Mouse (Mus musculus): ENCODE measurements around the gene Rp2. TPM values are rescaled to one million over a fixed set of nuclear protein-coding genes. Genes with fewer than 3 reads are reported as not detected.
"Not testable (repeated sequence)": the region's sequence is repeated elsewhere in the genome, so short reads cannot be mapped to it uniquely, and the experiment has no call there.

The Rp2 gene
- total RNA-seq (2021), result 10 to 100 TPM; 14.8 to 16.6 TPM

DNA sequence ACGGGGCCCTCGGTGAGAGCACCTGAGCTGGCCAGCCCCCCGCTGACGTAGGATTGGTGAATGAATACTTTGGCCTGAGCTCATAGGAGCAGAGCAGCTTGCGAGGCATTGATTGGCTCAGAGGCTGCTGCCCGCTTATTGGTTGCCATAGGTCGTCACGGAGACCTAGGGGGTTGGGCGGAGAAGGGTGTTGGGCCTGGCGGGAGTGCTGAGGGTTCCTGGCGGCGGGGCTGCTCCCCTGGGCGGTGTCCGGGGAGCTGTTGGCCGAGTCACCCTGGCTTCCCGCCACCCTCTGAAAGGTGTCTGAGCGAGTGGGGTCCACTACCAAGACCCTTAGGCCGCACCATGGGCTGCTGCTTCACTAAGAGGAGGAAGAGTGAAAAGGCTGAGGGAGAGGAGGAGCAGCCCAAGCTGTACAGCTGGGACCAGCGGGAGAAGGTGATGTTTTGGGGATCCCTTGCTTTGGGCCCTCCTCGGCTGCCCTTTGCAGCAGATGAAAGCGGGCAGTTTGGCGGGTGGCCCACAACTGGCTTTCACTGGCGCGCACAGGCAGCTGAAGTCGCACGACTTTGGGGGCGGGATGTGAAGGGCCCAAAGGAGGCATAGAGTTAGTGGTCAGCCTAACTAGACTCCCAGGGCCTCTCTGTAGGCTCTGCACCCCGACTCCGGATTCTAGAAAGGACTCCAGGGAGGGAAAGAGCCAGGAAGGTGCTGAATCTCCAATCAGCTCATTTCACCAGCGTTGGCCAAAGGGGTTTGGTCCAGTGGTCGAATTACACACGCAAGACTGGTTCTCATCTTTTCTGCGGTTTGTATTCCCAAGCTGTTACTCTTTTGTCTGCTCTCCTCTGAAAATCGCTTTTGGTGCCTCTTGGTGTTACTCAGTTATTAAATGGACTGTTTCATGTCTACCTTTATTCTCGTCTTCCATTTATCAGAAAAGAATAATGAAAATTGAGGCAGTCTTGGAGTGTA, at the start of gene Rp2:
Gene Rp2 (plus strand): TSS at position 91 of the 975 bp plus-strand sequence.
- intact Hi-C loops (cut with DNase I), result loop anchor here (10.0 kb wide), 1 partner anchor 60 kb away; the partner anchor contains the start of gene Jade3
- peak; percentile 71 to 73 for DNase-seq (ENCODE audit: low spot score in 2 of 2)

DNA sequence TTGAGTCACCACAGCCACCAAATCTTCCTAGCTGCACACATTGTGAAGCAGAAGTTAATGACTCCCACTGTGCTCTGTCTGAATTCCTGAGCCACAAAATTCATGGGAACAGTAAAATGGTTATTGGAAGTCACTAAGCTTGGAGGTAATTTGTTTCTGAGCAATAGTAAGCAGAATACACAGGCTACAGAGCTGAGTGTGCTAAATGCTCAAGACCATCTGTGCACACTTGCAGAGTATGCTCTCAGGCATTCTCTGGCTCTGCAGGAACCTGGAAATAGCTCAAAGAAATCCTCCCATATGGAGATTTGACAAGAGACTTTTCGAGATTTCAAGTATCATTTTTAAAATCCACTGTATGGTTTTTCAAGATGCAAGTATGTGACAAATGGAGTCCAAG, 31.5 kb upstream of the Rp2 start:
- peak in 1 of 2 experiments; percentile 6 for DNase-seq (ENCODE audit: low spot score in 2 of 2)
- intact Hi-C loops (cut with DNase I), result no loop called here

DNA sequence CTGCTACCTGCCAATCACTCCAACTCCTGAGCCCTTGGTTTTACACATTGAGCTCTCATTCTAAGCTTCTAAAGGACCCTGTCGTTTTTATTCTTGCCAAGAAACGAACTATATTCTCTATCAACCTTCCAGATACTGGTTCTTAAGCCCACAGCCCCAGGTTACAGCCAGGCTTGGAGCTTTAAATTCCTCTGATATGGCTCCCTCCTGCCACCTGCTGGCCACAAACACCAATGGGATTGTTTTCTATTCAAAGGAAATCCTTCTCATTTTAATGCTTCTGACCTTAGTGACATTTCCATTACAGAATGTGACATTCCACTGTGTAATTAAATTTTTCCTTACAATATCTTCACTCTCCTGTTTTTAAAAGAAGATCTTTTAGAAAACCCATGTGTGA, 28.6 kb upstream of the Rp2 start:
- peak in 1 of 2 experiments; percentile 18 for DNase-seq (ENCODE audit: low spot score in 2 of 2)
- intact Hi-C loops (cut with DNase I), result loop anchor here (5.0 kb wide), 2 partner anchors 173 to 313 kb away; no protein-coding TSS in a partner anchor

DNA sequence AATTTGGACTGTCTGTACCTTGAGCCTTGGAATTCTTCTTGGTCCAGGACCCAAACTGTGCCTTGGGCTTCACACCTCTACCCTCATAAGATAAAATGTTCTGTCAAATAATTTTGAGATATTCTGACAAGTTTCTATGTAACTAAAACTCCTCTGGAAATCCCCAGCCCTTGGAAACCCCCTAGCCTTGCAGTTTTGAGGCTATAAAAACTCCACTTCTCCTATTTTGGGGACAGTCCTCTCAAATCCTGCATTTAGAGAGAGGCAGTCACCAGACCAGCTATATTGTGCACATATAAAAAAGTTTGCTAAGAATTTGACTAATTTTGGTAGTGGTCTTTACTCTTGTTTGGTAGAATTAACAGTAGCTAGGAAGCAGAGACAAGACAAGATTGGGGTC, 19.3 kb upstream of the Rp2 start:
- DNase-seq (ENCODE audit: low spot score in 2 of 2), result no peak
- intact Hi-C loops (cut with DNase I), result no loop called here

DNA sequence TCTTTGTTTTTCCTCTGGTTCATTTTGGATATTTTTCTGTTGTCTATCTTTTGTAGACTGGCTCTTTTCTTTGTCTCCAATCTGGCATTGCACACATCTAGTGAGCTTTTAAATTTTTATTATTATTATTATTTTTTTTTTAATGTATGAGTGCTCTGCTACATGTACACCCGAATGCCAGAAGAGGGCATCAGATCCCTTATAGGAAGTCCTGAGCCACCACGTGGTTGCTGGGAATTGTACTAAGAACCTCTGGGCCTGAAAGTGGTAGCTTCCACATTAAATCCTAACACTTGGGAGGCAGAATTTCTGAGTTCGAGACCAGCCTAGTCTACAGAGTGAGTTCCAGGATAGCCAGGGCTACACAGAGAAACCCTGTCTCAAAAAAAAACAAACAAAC, 17.9 kb upstream of the Rp2 start:
- DNase-seq (ENCODE audit: low spot score in 2 of 2), result no peak
- intact Hi-C loops (cut with DNase I), result no loop called here

DNA sequence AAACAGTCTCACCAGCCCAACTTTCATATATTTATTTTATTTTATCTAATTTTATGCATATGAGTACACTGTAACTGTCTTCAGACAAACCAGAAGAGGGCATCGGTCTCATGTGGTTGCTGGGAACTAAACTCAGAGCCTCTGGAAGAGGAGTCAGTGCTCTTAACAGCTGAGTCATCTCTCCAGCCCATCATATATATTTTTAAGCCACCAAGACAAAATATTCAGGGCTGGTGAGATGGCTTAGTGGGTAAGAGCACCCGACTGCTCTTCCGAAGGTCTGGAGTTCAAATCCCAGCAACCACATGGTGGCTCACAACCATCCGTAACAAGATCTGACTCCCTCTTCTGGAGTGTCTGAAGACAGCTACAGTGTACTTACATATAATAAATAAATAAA, 14.0 kb upstream of the Rp2 start:
- intact Hi-C loops (cut with DNase I); DNase-seq (ENCODE audit: low spot score in 2 of 2): not testable (repeated sequence)

DNA sequence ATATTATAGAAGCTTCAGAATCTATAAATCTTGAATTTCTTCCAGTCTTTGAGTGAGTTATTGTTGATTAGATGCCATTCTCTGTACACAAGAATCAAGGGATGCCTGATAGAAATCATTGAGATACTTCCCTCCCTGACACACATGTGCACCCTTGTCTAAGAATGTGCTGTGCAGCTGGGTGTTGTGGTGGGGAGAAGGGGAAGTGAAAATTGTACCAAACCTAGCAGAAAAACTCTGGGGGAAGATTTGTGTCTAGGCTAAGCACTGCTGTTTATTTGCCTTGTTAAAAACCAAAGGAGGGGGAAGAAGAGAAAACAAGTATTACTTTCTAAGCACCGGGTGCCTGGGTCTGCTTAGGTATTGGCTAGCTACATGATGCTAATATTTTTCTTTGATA, 9.0 kb upstream of the Rp2 start:
- DNase-seq (ENCODE audit: low spot score in 2 of 2), result no peak

DNA sequence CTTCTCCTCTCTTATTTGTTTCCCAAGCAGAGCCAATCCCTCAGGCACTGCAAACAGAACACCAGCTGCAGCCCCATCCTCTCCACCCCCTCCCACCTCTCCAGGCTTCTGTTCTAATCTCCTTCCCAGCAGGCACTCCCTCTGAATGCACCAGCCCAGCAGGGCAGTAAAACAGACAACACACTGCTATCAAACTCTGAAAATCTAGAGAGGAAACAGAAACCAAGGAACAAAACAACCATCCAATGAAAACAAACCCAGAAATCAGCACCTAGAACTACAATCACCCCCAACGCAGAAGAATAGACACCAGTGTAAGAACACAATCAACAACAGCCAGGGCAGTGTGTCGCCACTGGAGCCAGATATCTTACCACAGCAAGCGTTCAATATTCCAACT, 8.0 kb upstream of the Rp2 start:
- DNase-seq (ENCODE audit: low spot score in 2 of 2), result no peak
- intact Hi-C loops (cut with DNase I), result no loop called here

More for the DNA sequence above, 9.0 kb upstream of the Rp2 start:
- intact Hi-C loops (cut with DNase I), result no loop called here

DNA sequence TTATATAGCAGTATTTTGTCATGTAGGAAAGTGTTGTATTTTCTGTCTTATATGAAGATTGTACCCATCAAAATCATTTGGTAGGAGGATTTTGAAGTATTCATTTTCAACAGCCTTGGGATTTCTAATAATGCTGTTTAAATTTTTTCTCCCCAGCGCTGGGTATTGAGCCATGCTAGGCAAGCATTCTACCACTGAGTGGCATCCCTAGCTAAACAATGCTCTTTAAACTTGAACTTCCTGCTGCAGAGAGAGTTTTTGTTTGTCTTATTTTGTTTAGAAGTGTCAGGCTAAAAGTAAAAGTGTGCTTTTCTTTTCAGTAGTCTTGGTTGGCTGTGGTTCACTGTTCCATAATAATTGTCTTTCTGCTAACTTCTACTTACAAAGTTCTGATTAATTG, 1.8 kb downstream of the Rp2 start:
- intact Hi-C loops (cut with DNase I), result loop anchor here (10.0 kb wide), 1 partner anchor 59 kb away; the partner anchor contains the start of gene Jade3
- no peak for DNase-seq (ENCODE audit: low spot score in 2 of 2)

DNA sequence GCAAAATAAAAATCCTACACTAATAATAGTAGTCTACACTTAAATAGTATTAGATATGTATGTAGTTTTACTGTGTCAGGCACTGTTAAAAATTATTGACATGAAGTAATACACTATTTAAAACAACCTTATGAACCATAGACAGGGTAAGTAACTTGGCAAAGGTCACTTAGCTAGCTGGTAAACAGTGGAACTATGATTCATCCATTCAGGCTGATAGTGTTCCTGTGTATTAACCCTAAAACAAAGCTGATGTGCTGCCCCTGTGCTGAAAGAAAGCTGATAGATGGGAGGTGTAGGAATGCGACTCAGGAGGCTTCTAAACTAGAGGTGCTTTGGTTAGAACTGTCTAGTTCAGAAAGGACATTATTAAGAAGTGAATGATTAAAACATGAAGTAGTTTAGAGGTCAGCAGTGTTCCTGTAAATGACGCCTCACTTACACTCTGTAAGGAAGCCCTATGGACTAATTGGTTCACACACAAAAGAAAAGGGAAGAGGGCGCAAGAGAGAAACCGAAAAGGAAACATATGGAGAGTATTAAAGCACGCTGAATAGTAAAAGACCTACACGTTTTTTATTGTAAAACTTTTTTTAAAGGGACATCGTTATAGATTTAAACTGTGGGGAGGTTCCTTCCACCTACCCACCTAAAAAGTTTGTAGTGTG, 15.2 kb downstream of the Rp2 start:
- DNase-seq (ENCODE audit: low spot score in 2 of 2), result no peak

DNA sequence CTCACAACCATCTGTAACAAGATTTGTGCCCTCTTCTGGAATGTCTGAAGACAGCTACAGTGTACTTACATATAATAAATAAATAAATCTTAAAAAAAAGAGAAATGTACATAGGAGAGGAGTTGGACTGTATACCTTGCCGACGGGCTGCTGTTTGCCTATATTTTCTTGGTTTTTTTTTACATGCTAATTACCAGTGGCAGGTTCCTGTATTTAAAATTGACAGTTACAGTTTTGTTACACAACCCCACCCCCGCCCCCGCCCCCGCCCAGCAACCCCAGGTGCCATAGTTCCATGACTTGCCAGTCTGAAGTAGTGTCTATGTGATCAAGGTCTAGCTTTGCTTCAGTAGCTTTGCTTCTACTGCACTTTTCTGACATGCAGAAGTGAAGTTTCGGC, 18.0 kb downstream of the Rp2 start:
- intact Hi-C loops (cut with DNase I), result no loop called here
- DNase-seq (ENCODE audit: low spot score in 2 of 2), result no peak

More for the DNA sequence above, 15.2 kb downstream of the Rp2 start:
- intact Hi-C loops (cut with DNase I), result no loop called here

DNA sequence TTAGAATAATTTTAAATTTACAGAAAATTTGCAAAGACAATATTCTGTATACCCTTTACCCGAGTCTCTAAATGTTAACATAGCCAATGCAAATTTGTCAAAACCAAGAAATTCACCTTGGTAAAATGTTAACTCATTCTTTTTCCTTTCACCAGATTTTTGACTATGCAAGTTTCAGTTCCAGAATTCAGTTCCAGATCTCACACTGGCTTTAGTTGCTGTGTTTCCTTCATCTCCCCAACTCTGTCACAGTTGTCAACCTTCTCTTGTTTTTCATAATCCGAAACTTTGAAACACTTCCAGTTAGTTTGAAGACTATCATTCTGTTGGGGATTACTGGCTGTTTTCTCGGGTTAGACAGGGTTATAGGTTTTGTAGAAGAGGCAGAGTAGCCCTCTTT, 22.7 kb downstream of the Rp2 start:
- intact Hi-C loops (cut with DNase I), result no loop called here
- DNase-seq (ENCODE audit: low spot score in 2 of 2), result no peak

DNA sequence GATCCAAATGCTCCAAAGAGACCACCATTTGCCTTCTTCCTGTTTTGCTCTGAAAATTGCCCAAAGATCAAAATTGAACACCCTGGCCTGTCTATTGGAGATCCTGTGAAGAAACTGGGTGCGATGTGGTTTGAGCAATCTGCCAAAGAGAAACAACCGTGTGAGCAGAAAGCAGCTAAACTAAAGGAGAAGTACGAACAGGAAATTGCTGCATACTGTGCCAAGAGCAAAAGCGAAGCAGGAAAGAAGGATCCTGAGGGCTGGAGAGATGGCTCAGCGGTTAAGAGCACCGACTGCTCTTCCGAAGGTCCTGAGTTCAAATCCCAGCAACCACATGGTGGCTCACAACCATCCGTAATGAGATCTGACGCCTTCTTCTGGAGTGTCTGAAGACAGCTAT, 27.7 kb downstream of the Rp2 start:
- intact Hi-C loops (cut with DNase I); DNase-seq (ENCODE audit: low spot score in 2 of 2): not testable (repeated sequence)

DNA sequence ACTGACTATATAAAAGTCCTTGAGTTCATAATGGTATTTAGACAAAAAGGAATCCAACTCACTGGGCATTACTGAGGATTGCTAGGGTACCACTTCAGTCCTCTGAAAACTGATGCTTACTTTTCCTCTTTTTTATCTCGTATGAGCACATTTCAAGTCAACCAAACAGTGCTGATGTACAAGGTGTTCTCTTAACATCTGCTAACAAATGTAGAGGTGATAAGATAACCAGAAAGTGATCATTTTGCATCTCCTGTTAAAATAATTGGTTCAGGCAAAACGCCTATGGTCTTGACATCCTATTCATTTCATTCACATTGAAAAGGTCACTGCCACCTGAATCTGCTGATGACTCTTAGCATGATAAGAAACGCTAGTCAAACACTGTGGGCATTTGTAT, 28.7 kb downstream of the Rp2 start:
- intact Hi-C loops (cut with DNase I), result no loop called here
- no peak for DNase-seq (ENCODE audit: low spot score in 2 of 2)

DNA sequence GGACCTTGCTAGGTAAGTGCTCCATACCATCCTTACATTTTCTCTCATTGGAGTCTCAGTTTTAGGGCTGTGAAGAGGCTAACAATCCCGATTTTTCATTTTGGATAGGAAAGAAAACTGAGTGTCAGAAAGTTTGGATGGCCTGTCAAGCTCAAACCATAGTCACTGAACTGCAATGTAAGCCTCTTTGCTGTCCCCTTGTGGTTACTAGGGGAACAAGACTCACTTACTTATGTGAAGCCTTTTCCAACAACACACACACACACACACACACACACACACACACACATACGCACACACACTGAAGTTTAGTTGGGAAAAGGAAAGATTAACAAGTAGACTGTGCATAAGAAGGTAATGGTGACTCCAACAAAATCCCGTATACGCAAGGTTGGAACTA, 39.8 kb downstream of the Rp2 start:
- no peak for DNase-seq (ENCODE audit: low spot score in 2 of 2)
- intact Hi-C loops (cut with DNase I), result no loop called here

DNA sequence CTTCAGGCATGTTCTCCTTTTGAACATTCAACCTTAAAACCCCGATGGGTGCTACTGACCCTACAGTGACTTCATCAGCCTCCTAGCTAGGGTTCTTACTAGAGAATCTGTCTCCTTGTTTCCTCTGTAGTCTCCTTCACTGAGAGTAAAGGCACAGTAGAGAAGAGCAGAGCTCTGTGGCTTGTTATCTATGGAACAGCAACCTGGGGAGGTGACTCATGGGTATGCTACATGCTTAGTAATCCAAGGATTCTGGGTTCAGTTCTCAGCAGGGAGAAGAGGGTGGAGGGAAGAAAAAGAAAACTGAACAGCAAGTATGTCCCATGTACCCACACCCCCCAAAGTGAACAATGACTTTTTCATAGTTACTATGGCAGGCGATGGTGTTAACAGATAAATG, 42.6 kb downstream of the Rp2 start:
- intact Hi-C loops (cut with DNase I), result no loop called here
- DNase-seq (ENCODE audit: low spot score in 2 of 2), result no peak

DNA sequence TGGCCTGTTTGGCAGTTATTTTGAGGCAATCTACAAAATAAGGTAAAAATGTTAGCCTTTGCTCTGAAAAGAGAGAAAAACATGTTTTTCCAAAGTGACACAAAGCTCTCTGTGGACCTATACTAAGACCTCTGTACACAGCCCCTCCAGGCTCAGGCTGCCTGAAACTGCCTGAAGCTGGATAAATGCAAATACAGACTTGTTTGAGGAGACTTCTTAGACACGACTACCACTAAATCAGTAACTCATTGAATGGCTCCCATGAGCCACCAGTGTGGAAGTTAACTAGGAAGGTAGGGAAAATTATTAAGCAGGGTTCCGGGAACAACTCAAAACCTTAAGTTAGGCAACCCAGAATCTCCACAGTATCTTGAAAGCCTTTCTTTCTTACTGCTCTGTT, 43.4 kb downstream of the Rp2 start:
- DNase-seq (ENCODE audit: low spot score in 2 of 2), result no peak
- intact Hi-C loops (cut with DNase I), result no loop called here

DNA sequence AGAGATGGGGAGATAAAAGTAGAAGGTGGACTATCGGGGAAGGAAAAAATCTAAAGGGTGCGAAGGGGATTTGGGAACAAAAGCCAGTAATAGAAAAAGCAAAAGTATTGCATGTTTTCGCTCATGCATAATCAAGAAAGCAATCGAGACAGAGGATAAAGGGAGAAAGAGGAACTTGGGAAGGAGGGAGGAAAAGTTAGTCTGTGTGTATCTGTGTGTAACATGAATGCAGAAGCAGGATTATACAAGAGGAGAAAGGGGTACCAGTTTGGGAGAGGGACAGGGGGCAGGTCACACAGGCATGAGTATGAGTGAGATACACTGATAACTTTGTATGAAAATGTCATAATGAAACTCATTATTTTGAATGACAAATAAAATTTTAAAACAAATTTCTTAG, 47.1 kb downstream of the Rp2 start:
- no peak for DNase-seq (ENCODE audit: low spot score in 2 of 2)

DNA sequence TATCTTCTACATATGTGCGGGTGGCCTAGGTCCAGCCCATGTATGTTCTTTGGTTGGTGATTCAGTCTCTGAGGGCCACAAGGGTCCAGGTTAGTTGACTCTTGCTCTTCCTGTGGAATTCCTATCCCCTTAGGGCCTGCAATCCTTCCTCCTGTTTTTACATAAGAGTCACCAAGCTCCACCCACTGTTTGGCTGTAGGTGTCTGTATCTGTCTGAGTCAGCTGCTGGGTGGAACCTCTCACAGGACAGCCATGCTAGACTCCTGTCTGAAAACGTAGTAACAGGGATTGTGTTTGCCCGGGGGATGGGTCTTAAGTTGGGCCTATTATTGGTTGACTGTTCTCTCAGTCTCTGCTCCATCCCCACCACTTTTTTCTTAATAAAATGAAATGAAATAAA, 47.9 kb downstream of the Rp2 start:
- no peak for DNase-seq (ENCODE audit: low spot score in 2 of 2)
- intact Hi-C loops (cut with DNase I), result no loop called here

More for the DNA sequence above, 47.1 kb downstream of the Rp2 start:
- intact Hi-C loops (cut with DNase I), result no loop called here

DNA sequence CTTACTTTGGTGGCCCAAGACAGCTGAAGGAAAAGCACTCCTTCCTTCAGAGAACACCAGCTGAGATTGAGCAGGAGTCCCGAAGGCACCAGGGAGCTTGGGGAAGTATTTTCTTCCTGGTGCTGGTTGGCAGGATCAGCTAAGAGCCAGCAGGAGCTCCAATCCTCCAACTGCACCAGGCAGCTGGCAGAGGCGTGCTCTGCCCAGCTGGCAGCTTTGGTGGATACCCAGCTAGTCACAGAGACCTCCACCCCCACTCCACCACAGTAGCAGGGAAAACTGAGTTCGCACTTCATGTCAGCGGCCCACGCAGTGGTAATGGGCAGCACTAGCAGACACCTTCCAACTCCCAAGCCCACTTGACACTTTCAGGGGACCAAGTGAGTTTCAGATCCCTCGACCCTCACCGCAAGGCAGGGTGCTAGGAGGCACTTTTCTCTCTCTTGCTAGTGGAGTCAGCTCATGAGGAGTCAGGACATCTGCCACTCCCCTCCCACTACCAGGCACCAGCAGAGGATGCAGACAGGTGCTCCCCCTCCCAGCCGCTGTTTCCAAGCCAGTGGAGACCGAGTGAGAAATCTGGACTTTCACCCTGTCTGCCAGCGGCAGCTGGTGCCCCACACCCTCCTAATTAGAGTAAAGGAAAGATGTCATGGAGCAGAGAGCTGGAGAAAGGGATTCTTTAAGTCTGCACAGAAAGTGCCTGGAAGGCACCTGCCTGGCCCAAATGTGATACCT, 50.8 kb downstream of the Rp2 start:
- intact Hi-C loops (cut with DNase I), result no loop called here
- peak; percentile 18 to 33 for DNase-seq (ENCODE audit: low spot score in 2 of 2)

All from left cerebral cortex, postnatal 36 days (tissue).